Mouse (Mus musculus) midbrain, embryonic 16.5 days (tissue): ENCODE measurements around the gene Rps16. TPM values are rescaled to one million over a fixed set of nuclear protein-coding genes. Genes with fewer than 3 reads are reported as not detected.
A peak's percentile ranks its signal among the peaks of the same experiment; 100 is the strongest.

Source experiments
- ATAC-seq: fragments of 200-750 bp; cut with Nextera tagmentation; 2 replicates; pipeline ENCODE4 v1.8.0; 2017; ENCODE audit warnings: moderate TSS enrichment
- H3K27ac ChIP-seq: fragments of 300-500 bp; sonication (generic); 2 replicates; pipeline ENCODE4 v1.5.1; 2014; ENCODE audit warnings: mild to moderate bottlenecking, low read length, mixed read lengths
- H3K27me3 ChIP-seq: fragments of 300-500 bp; sonication (generic); 2 replicates; pipeline ENCODE4 v1.6.1; 2014; ENCODE audit warnings: low read depth, low read length, mixed read lengths; ENCODE audit not compliant: control insufficient read depth, insufficient read depth
- H3K36me3 ChIP-seq: fragments of 300-500 bp; sonication (generic); 2 replicates; pipeline ENCODE4 v1.6.1; 2014; ENCODE audit warnings: mild to moderate bottlenecking, low read length, moderate library complexity, mixed read lengths; ENCODE audit not compliant: control insufficient read depth, insufficient read depth
- H3K4me1 ChIP-seq: fragments of 300-500 bp; sonication (generic); 2 replicates; pipeline ENCODE4 v1.6.1; 2014; ENCODE audit warnings: mild to moderate bottlenecking, low read length, mixed read lengths; ENCODE audit not compliant: control insufficient read depth, insufficient read depth
- H3K4me2 ChIP-seq: fragments of 300-500 bp; sonication (generic); 2 replicates; pipeline ENCODE4 v1.6.1; 2014; ENCODE audit warnings: mild to moderate bottlenecking, low read length, mixed read lengths
- H3K4me3 ChIP-seq: fragments of 300-500 bp; sonication (generic); 2 replicates; pipeline ENCODE4 v1.5.1; 2014; ENCODE audit warnings: low read depth, mild to moderate bottlenecking, low read length, moderate library complexity, mixed read lengths
- H3K9ac ChIP-seq: fragments of 300-500 bp; sonication (generic); 2 replicates; pipeline ENCODE4 v1.6.1; 2014; ENCODE audit warnings: low read depth, low read length, mixed read lengths
- H3K9me3 ChIP-seq: fragments of 300-500 bp; sonication (generic); replicated peaks from 2 replicates; pipeline ENCODE4 v1.6.1; 2014; ENCODE audit warnings: mild to moderate bottlenecking, low read length, mixed read lengths; ENCODE audit not compliant: control insufficient read depth, poor library complexity, severe bottlenecking
- WGBS: fragments of 180-500 bp; shearing (Covaris S2); extraction: QIAGEN DNeasy Blood & Tissue Kit; methylation state at CpG from one replicate; pipeline ENCODE4 v1.1.7; 2014; 5-methylcytosine and 5-hydroxymethylcytosine counted together
- polyA plus RNA-seq: library from polyadenylated mRNA; unstranded; fragments of >200 nt; fragmentation: Nextera tagmentation; extraction: Ambion mirVana; gene quantifications from 2 replicates; pipeline ENCODE4 v1.2.1, GENCODE M21; 2015

Rps16 gene
- polyA plus RNA-seq, 1 experiment from 2014 or later = 435 TPM

DNA sequence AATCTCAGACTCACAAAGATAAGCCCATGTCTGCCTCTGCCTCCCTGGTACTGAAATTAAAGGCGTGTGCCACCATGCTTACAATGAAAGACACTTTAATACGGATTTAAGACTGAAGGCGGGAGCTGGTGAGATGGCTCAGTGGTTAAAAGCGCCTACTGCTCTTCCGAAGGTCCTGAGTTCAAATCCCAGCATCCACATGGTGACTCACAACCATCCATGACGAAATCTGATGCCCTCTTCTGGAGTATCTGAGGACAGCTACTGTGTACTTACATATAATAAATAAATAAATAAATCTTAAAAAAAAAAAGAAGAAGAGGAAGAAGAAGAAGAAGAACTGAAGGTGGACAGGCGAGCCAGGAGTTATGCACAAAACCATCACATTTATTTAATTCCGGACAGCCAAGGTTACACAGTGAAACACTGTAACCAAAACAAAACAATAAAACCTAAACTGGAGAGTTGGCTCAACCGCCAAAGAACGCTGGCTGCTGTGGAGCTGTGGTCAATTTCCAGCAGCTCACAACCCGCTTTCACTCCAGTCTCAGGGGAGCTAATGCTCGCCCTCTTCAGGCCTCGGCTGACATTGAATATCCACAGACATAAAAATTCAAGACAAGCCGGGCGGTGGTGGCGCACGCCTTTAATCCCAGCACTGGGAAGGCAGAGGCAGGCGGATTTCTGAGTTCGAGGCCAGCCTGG, 11.1 kb upstream of the Rps16 start:
- H3K4me2 ChIP-seq = peak overlapping the region; percentile 71
- peak overlapping the region; percentile 97 for H3K4me3 ChIP-seq
- H3K9ac ChIP-seq = no peak overlapping the region
- no peaks in the 10 kb centered on the region for H3K27me3 ChIP-seq
- peaks cover 21% of the 10 kb centered on the region for H3K4me1 ChIP-seq
- WGBS = 80% methylated on average over 19 of the region's 19 CpGs
- 0 out of 2 replicates have a peak, but pooled peaks have one; percentile 8 for ATAC-seq
- no peaks in the 10 kb centered on the region for H3K9me3 ChIP-seq
- H3K27ac ChIP-seq = no peak overlapping the region; the same call in 1 of the 2 replicates
- H3K36me3 ChIP-seq = no peaks in the 10 kb centered on the region

DNA sequence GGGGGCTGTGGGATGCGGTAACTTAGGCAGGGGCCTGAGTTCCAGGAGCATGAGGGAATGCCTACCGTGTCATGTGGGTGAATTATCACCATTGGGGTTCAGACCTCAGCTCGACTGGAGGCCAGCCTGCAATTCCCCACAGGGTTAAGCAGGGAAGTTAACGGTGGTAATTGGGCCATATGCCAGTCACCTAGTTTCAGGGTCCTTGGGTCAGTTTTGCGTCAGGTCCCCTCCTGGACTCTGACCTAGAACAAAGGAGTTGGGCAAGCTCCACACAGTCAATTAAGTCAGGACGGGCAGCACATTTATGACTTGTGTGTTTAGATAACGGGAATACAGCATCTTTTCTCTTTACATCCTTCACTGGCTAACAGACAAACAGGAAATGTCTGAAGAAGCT, 9.1 kb upstream of the Rps16 start:
- H3K9ac ChIP-seq = no peak overlapping the region
- peaks cover 13% of the 10 kb centered on the region for H3K4me1 ChIP-seq
- H3K4me3 ChIP-seq = no peak overlapping the region
- no peak overlapping the region for H3K27ac ChIP-seq
- H3K4me2 ChIP-seq = no peak overlapping the region
- 51% methylated on average over 7 of the region's 7 CpGs for whole genome bisulfite sequencing
- H3K9me3 ChIP-seq = no peaks in the 10 kb centered on the region
- H3K27me3 ChIP-seq = no peaks in the 10 kb centered on the region
- no peaks in the 10 kb centered on the region for H3K36me3 ChIP-seq
- ATAC-seq = no peak

DNA sequence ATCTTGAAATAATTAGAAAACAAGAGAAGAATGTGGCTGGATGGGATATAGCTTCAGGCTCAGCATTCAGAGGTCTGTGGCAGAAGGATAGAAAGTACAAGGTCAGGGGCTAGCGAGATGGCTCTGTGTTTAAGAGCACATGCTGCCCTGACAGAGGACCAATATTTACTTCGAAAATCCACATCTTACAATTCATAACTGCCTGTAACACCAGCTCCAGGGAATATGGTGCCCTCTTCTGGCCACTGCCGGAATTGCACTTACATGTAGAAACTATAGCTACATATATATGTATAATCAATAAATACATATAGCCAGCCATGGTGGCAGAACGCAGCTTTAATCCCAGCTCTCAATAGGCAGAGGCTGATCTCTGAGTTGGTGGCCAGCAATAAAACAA, 5.8 kb upstream of the Rps16 start:
- Histone ChIP-seq H3K27ac (no peak overlapping the region), H3K36me3 (no peaks in the 10 kb centered on the region), H3K4me3 (no peak overlapping the region), H3K9me3 (no peaks in the 10 kb centered on the region), H3K4me2 (no peak overlapping the region), H3K27me3 (no peaks in the 10 kb centered on the region), H3K4me1 (peaks cover 2% of the 10 kb centered on the region; the same call in 1 of the 2 replicates), H3K9ac (no peak overlapping the region)
- 0 out of 2 replicates have a peak, but pooled peaks have one; percentile 25 for ATAC-seq
- WGBS = 5% methylated on average over 4 of the region's 4 CpGs

DNA sequence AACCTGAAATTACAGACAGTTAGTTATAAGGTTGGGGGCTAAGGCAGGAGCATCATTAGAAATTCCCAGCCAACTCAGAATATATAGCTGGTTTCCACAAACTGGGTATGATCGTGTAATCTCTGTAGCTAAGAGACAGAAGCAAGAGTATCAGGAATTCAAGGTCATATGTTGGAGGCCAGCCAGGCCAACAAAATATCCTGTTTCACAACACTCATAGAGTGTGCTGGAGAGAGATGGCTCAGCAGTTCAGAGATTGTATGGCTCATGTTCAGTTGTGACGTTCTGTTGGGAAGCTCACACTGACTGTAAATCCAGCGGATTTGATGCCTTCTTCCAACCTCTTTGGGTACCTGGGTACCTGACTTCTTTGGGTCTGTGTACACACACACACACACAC, 2.7 kb upstream of the Rps16 start:
- Histone ChIP-seq H3K4me2 (no peak overlapping the region), H3K27me3 (no peaks in the 10 kb centered on the region), H3K4me3 (no peak overlapping the region), H3K36me3 (no peaks in the 10 kb centered on the region), H3K9me3 (no peaks in the 10 kb centered on the region), H3K27ac (no peak overlapping the region), H3K4me1 (peaks cover 18% of the 10 kb centered on the region), H3K9ac (no peak overlapping the region)
- WGBS = 76% methylated on average over 3 of the region's 3 CpGs
- no peak for ATAC-seq

DNA sequence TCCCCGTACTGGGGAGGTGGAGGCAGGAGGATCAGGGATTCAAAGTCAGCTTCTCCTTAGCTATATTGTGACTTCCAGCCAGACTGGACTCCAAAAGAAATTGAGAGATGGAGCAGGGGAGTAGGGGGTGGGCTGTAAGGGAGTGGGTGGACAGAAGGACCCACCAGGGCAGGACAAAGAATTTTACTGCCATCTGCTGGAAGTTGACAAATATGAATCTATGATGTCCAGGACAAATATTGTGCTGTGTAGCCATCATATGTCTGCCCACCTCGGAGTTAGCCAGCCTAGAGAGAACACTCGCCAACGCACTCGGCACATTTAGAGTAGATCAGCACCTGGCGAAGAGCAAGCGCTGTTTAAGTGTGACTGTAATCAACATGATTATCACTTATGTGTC, 1.9 kb upstream of the Rps16 start:
- H3K9me3 ChIP-seq = no peaks in the 10 kb centered on the region
- no peak overlapping the region for H3K27ac ChIP-seq
- 0 out of 2 replicates have a peak, but pooled peaks cover under 1% of the 10 kb centered on the region for H3K36me3 ChIP-seq
- WGBS = 84% methylated on average over 7 of the region's 7 CpGs
- peaks cover 18% of the 10 kb centered on the region for H3K4me1 ChIP-seq
- ATAC-seq = no peak
- no peaks in the 10 kb centered on the region for H3K27me3 ChIP-seq
- H3K4me3 ChIP-seq = no peak overlapping the region
- no peak overlapping the region for H3K9ac ChIP-seq
- no peak overlapping the region for H3K4me2 ChIP-seq

DNA sequence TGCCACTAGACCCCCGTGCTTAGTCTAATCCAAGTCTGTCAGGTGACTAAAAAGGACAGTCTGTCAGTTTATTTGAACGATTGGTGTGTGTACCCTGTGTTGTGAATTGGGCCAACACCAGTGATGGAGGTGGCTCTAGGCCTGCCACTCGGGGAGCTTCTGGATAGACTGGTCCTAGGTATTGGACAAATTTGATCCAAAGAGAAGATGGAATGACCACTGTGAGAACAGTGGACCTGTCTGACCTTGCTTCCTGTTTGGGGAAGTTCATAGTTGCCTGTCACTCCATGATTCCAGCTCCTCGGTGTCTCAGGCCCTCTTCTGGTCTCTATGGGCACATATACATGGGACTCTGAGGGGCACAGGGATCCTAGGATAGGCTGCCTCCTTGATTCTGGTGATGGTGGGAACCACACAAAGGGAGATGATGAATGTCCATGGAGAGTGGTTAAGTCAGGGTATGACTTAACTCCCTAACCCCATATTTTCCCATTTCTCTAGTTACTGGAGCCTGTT, 1.3 kb downstream of the Rps16 start:
- peaks cover 18% of the 10 kb centered on the region for H3K4me1 ChIP-seq
- peak overlapping the region; percentile 85 for H3K4me3 ChIP-seq
- H3K9ac ChIP-seq = peak overlapping the region; percentile 95
- 53% methylated on average over 4 of the region's 4 CpGs for WGBS
- H3K4me2 ChIP-seq = peak overlapping the region; percentile 96
- no peak for ATAC-seq
- no peaks in the 10 kb centered on the region for H3K27me3 ChIP-seq
- H3K36me3 ChIP-seq = peaks cover 6% of the 10 kb centered on the region; the same call in 1 of the 2 replicates
- no peaks in the 10 kb centered on the region for H3K9me3 ChIP-seq
- H3K27ac ChIP-seq = no peak overlapping the region

DNA sequence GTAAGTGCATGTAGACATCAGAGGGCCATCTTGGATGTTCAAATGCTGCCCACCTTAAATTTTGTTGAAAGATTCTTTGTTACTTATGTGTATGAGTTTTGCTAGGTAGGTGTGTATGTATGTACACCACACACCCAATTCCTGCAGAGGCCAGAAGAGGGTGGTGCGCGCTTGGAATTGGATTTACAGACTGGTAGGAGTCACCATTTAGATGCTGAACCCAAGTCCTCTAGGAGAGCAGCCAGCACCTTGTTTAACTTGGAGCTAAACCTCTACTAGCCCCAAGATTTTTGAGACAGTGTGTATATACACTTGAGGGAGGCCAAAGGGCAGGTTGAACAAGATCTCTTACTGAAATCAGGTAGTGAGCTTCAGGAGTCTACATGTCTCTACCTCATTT, 2.8 kb downstream of the Rps16 start:
- no peak overlapping the region for H3K4me3 ChIP-seq
- H3K9me3 ChIP-seq = no peaks in the 10 kb centered on the region
- no peaks in the 10 kb centered on the region for H3K27me3 ChIP-seq
- no peak overlapping the region for H3K4me2 ChIP-seq
- no peak overlapping the region for H3K9ac ChIP-seq
- ATAC-seq = no peak
- no peak overlapping the region for H3K27ac ChIP-seq
- H3K36me3 ChIP-seq = peaks cover 6% of the 10 kb centered on the region; the same call in 1 of the 2 replicates
- 93% methylated on average over 2 of the region's 2 CpGs for WGBS
- peaks cover 24% of the 10 kb centered on the region for H3K4me1 ChIP-seq

DNA sequence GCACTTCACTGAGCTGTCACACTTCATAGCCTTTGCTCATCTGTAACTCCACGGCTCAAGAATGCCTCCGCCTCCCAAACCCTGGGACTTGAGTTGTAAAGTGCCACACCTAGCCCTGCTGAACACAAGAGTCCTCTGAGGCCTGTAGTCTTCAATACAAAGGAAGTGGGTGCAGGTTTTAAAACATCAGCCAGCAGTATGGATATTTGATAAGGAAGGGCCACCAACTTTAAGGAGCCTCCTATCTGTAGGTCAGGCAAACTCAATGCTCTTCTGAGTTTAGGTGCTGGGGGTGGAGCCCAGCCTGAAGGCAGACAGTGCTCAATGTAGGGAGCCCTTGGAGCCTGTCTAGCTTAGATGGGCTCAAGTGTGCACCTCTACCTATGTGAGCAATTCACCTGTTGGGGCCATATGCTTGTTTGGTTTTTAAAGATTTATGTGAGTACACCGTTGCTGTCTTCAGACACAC, 3.7 kb downstream of the Rps16 start:
- Histone ChIP-seq H3K4me1 (peaks cover 24% of the 10 kb centered on the region), H3K36me3 (peaks cover 6% of the 10 kb centered on the region; the same call in 1 of the 2 replicates), H3K9me3 (no peaks in the 10 kb centered on the region), H3K9ac (no peak overlapping the region), H3K27me3 (no peaks in the 10 kb centered on the region), H3K4me3 (no peak overlapping the region), H3K27ac (no peak overlapping the region), H3K4me2 (no peak overlapping the region)
- 90% methylated on average over 3 of the region's 3 CpGs for WGBS
- ATAC-seq = no peak

DNA sequence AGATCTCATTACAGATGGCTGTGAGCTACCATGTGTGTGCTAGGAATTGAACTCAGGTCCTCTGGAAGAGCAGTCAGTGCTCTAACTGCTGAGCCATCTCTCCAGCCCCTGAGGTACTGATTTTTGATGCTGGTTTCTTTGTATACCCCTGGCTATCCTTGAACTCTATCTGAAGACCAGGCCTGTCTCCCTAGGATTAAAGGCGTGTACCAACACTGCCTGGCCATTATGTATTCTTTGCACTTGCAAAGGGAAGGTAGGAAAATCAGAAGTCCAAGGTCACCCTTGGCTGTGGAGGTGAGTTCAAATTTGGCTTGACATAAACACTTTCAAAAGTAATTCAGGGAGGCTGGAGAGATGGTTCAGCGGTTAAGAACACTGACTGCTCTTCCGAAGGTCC, 4.1 kb downstream of the Rps16 start:
- H3K4me2 ChIP-seq = no peak overlapping the region
- peaks cover 6% of the 10 kb centered on the region; the same call in 1 of the 2 replicates for H3K36me3 ChIP-seq
- WGBS = 89% methylated on average over 3 of the region's 3 CpGs
- no peaks in the 10 kb centered on the region for H3K27me3 ChIP-seq
- no peaks in the 10 kb centered on the region for H3K9me3 ChIP-seq
- no peak overlapping the region for H3K27ac ChIP-seq
- H3K4me3 ChIP-seq = no peak overlapping the region
- no peak for ATAC-seq
- H3K9ac ChIP-seq = no peak overlapping the region
- peaks cover 23% of the 10 kb centered on the region for H3K4me1 ChIP-seq
